Mouse (Mus musculus): ENCODE measurements at regions not wholly inside any gene's neighbourhood (a gene's known extent, or its start where the extent isn't known, plus 50 kb on each side); places are given as distances from the start of the nearest gene placed in this dataset.

- Histone ChIP-seq H3K4me3 (no peak overlapping the region), H3K36me3 (replicated peaks) (no peaks in the 10 kb centered on the region), H3K4me1 (peaks cover 26% of the 10 kb centered on the region), H3K27ac (replicated peaks) (no peak overlapping the region), H3K27me3 (replicated peaks; ENCODE audit: low read depth, poor library complexity, severe bottlenecking) (peaks cover 7% of the 10 kb centered on the region; the same call in 1 of the 2 replicates), H3K9me3 (no peaks in the 10 kb centered on the region)
- 69% methylated on average over 2 of the region's 2 CpGs for WGBS
- DNase-seq (ENCODE audit: low spot score): no peak
Measured at GRCm38 (mm10) chr4:95138676-95139075, 86.7 kb upstream of the Jun start.

DNA sequence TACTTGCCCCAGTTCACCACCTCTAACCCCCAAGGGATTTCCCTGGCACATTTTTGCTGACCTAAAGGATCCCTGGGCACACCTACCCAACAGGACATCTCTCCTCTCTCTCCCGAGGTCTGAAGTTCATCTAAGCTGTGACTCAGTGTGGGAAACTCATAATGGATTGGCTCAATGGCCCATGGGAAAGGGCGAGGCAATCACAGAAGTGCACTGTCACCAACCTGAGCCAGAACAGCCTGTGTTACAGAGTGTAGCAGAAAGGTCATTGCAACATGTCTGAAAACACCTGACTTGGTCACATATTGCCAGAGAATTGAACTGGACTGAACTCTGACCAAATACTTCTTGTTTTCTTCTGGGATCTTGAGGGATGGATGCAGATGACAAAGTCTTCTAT, 89.2 kb upstream of the Jun start:
- WGBS: 77% methylated on average over 2 of the region's 2 CpGs
- H3K9me3 ChIP-seq: no peaks in the 10 kb centered on the region
- H3K36me3 ChIP-seq (replicated peaks): no peaks in the 10 kb centered on the region
- peaks cover 19% of the 10 kb centered on the region for H3K4me1 ChIP-seq
- no peak overlapping the region for H3K4me3 ChIP-seq
- H3K27ac ChIP-seq (replicated peaks): no peak overlapping the region
- H3K27me3 ChIP-seq (replicated peaks; ENCODE audit: low read depth, poor library complexity, severe bottlenecking): no peaks in the 10 kb centered on the region
- DNase-seq (ENCODE audit: low spot score): no peak

DNA sequence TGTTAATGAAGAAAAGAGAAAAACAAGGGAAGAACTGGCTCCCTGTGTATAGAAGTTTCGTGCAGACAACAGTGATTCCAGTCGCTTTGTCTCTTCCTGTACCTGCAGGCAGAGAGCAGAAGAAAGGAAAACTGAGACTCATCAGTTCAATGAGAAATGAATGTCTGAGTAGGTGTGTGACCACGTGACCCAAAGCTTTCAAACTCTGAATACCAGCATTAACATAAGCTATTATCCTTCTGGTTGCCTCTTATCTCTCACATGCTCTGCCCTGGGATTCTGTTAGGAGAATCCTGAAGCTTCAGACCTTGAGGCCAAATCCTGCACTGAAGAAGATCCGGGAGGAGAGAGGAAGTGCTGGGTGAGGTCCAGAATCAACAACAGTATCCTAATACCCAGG, 91.1 kb upstream of the Jun start:
- no peak overlapping the region for H3K4me3 ChIP-seq
- peaks cover 7% of the 10 kb centered on the region for H3K4me1 ChIP-seq
- no peaks in the 10 kb centered on the region for H3K36me3 ChIP-seq (replicated peaks)
- H3K27ac ChIP-seq (replicated peaks): no peak overlapping the region
- H3K27me3 ChIP-seq (replicated peaks; ENCODE audit: low read depth, poor library complexity, severe bottlenecking): no peaks in the 10 kb centered on the region
- H3K9me3 ChIP-seq: no peaks in the 10 kb centered on the region
- WGBS: 79% methylated on average over 4 of the region's 4 CpGs
- no peak for DNase-seq (ENCODE audit: low spot score)

- Histone ChIP-seq H3K36me3 (replicated peaks) (no peaks in the 10 kb centered on the region), H3K27me3 (replicated peaks; ENCODE audit: low read depth, poor library complexity, severe bottlenecking) (no peaks in the 10 kb centered on the region), H3K4me3 (no peak overlapping the region), H3K9me3 (no peaks in the 10 kb centered on the region), H3K4me1 (peaks cover 2% of the 10 kb centered on the region), H3K27ac (replicated peaks) (no peak overlapping the region)
- no peak for DNase-seq (ENCODE audit: low spot score)
- WGBS: 89% methylated on average over 5 of the region's 5 CpGs
Measured at GRCm38 (mm10) chr4:95143668-95144067, 91.6 kb upstream of the Jun start.

GRCm38 (mm10) chr4:95144440-95144839, 92.4 kb upstream of the Jun start:
- Histone ChIP-seq H3K27ac (replicated peaks) (no peak overlapping the region), H3K27me3 (replicated peaks; ENCODE audit: low read depth, poor library complexity, severe bottlenecking) (no peaks in the 10 kb centered on the region), H3K9me3 (no peaks in the 10 kb centered on the region), H3K4me1 (no peaks in the 10 kb centered on the region), H3K36me3 (replicated peaks) (no peaks in the 10 kb centered on the region), H3K4me3 (no peak overlapping the region)
- DNase-seq (ENCODE audit: low spot score): no peak

GRCm38 (mm10) chr4:95146268-95146667, 94.2 kb upstream of the Jun start:
- H3K4me3 ChIP-seq: no peak overlapping the region
- H3K4me1 ChIP-seq: no peaks in the 10 kb centered on the region
- 89% methylated on average over 5 of the region's 5 CpGs for WGBS
- no peaks in the 10 kb centered on the region for H3K27me3 ChIP-seq (replicated peaks; ENCODE audit: low read depth, poor library complexity, severe bottlenecking)
- no peaks in the 10 kb centered on the region for H3K36me3 ChIP-seq (replicated peaks)
- H3K9me3 ChIP-seq: no peaks in the 10 kb centered on the region
- no peak overlapping the region for H3K27ac ChIP-seq (replicated peaks)
- no peak for DNase-seq (ENCODE audit: low spot score)

- Histone ChIP-seq H3K36me3 (replicated peaks) (no peaks in the 10 kb centered on the region), H3K27me3 (replicated peaks; ENCODE audit: low read depth, poor library complexity, severe bottlenecking) (no peaks in the 10 kb centered on the region), H3K27ac (replicated peaks) (no peak overlapping the region), H3K9me3 (no peaks in the 10 kb centered on the region), H3K4me3 (no peak overlapping the region), H3K4me1 (peaks cover 5% of the 10 kb centered on the region)
- 92% methylated on average over 1 of the region's 1 CpGs for WGBS
- no peak for DNase-seq (ENCODE audit: low spot score)
Measured at GRCm38 (mm10) chr4:95148665-95149064, 96.6 kb upstream of the Jun start.

DNA sequence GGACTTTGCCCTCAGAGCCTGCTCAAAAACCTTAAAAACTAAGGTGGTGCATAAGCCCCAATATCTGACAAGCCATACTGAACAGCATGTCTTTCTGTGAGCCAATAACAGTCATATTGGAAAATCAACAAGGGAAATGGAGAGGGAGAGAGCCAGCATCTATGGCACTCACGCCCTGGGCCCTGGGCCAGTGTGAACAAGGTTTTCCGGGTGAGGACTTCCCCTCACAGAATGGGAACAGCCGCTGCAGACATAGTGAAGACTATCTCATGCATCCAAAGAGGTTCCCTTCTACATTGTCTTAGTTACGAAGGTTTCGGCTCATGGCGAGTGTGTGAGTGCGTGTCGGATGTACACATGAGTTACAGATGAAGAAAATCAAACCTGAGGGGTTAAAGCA, 99.7 kb upstream of the Jun start:
- Histone ChIP-seq H3K9me3 (no peaks in the 10 kb centered on the region), H3K4me1 (peaks cover 18% of the 10 kb centered on the region), H3K4me3 (no peak overlapping the region), H3K27me3 (replicated peaks; ENCODE audit: low read depth, poor library complexity, severe bottlenecking) (no peaks in the 10 kb centered on the region), H3K27ac (replicated peaks) (no peak overlapping the region), H3K36me3 (replicated peaks) (no peaks in the 10 kb centered on the region)
- 90% methylated on average over 8 of the region's 8 CpGs for WGBS
- no peak for DNase-seq (ENCODE audit: low spot score)

GRCm38 (mm10) chr4:95152431-95153115, 100.6 kb upstream of the Jun start:
- H3K9me3 ChIP-seq: no peaks in the 10 kb centered on the region
- H3K27ac ChIP-seq (replicated peaks): 0 out of 2 replicates have a peak overlapping the region, but pooled peaks have one; percentile 0
- H3K4me3 ChIP-seq: no peak overlapping the region
- WGBS: 80% methylated on average over 4 of the region's 4 CpGs
- no peak for DNase-seq (ENCODE audit: low spot score)
- H3K27me3 ChIP-seq (replicated peaks; ENCODE audit: low read depth, poor library complexity, severe bottlenecking): no peaks in the 10 kb centered on the region
- peaks cover 24% of the 10 kb centered on the region for H3K4me1 ChIP-seq
- no peaks in the 10 kb centered on the region for H3K36me3 ChIP-seq (replicated peaks)

DNA sequence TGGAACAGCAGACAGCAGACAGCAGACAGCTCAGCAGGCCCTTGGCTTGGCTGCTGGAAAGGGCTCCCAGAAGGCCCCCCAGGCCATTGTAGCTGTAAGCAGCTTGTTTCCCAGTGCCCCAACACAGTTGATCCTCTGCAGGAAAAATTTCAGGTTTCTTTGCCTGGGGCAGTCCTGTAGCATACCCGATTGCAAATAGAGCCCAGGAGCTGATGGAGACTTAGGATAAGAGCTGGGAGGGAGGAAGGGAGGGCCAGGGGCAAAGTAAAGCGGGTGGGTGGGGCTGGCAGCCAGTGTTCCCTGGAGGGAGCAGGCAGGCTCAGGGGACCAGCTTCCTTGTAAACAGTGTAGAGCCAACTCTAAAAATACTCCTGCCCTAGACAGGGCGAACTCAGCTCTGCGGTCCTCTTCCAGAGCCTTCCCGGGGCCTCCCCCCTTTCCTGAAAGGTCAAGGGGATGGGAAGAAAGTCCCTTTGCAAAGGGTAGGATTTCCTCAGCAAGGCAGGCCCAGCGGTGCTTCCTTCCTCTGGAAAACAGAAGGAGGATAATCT, 101.8 kb upstream of the Jun start:
- Histone ChIP-seq H3K4me3 (no peak overlapping the region), H3K27ac (replicated peaks) (peak overlapping the region; percentile 80), H3K27me3 (replicated peaks; ENCODE audit: low read depth, poor library complexity, severe bottlenecking) (no peaks in the 10 kb centered on the region), H3K36me3 (replicated peaks) (no peaks in the 10 kb centered on the region), H3K4me1 (peaks cover 32% of the 10 kb centered on the region), H3K9me3 (no peaks in the 10 kb centered on the region)
- peak; percentile 44 for DNase-seq (ENCODE audit: low spot score)
- 11% methylated on average over 6 of the region's 6 CpGs for WGBS

DNA sequence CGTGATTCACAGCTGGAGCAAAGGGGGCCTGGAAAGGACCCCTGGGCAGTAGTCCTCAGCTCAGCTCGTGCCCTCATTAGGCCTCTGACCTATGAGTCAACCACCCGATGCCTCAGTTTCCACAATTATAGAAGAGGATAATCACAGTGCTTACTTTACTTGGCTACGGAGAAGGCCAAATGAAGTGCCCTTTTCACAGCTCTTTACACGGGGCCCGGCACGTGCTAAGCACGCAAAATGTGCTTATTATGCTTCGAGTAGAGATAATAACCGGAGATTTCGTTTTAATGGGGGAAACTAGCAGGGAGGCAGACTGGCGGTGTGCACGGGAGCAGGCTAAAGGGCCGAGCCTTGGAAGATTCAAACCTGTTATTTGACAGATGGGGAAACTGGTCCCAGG, 102.4 kb upstream of the Jun start:
- Histone ChIP-seq H3K4me3 (no peak overlapping the region), H3K36me3 (replicated peaks) (no peaks in the 10 kb centered on the region), H3K27ac (replicated peaks) (peak overlapping the region; percentile 80), H3K4me1 (peaks cover 32% of the 10 kb centered on the region), H3K27me3 (replicated peaks; ENCODE audit: low read depth, poor library complexity, severe bottlenecking) (no peaks in the 10 kb centered on the region), H3K9me3 (no peaks in the 10 kb centered on the region)
- WGBS: 54% methylated on average over 14 of the region's 14 CpGs
- no peak for DNase-seq (ENCODE audit: low spot score)

DNA sequence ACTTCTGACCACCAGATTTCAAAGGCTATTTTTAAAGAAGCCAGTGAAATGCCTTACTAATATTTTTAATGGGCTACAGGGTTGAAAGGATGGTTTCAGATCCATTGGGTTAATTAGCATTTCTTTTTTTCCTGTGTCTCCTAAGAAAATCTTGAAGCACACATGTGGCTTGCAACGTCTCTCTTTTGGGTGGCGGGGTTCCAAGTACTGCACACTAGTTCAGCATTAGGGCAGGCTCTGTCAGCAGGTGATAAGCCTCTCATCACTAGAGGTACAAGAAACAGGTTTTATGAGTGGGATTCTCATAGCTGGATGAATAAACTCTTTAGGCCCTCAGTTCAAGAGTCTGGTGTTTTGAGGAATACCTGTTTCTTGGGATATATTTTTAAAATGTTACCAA, 103.2 kb upstream of the Jun start:
- H3K27me3 ChIP-seq (replicated peaks; ENCODE audit: low read depth, poor library complexity, severe bottlenecking): peaks cover 2% of the 10 kb centered on the region; the same call in 1 of the 2 replicates
- WGBS: 85% methylated on average over 2 of the region's 2 CpGs

DNA sequence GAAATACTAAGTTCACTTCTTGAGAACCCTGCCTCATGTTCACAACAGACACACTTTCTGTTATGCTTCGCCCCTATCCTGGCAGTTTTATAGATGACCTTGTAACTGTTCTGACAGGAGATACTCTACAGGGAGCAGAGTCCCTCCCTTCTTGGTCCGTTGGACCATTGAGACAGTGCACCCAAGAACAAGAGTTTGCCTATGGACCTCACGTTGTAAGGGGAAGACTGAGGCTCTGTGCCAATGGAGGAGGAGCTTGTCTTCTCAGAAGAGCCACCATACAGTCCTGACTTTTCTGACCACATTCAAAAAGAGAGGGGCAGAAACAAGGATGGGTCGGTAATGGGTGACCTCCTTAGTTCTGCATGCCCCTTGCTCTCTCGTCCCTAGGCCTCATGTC, 103.8 kb upstream of the Jun start:
- Histone ChIP-seq H3K27me3 (replicated peaks; ENCODE audit: low read depth, poor library complexity, severe bottlenecking) (peaks cover 4% of the 10 kb centered on the region; the same call in 1 of the 2 replicates), H3K9me3 (no peaks in the 10 kb centered on the region), H3K4me3 (no peak overlapping the region), H3K36me3 (replicated peaks) (no peaks in the 10 kb centered on the region), H3K4me1 (peaks cover 39% of the 10 kb centered on the region), H3K27ac (replicated peaks) (peak overlapping the region; percentile 51; the same call in 1 of the 2 replicates)
- no peak for DNase-seq (ENCODE audit: low spot score)
- 89% methylated on average over 5 of the region's 5 CpGs for WGBS

More for the DNA sequence above, 103.2 kb upstream of the Jun start:
- Histone ChIP-seq H3K9me3 (no peaks in the 10 kb centered on the region), H3K4me3 (no peak overlapping the region), H3K4me1 (peaks cover 34% of the 10 kb centered on the region), H3K36me3 (replicated peaks) (no peaks in the 10 kb centered on the region), H3K27ac (replicated peaks) (no peak overlapping the region)
- no peak for DNase-seq (ENCODE audit: low spot score)
